Mouse (Mus musculus) natural killer cell, adult 2 months (primary cell): ENCODE results near the gene Gm44511.
A peak's percentile ranks its signal among the peaks of the same experiment; 100 is the strongest.
"Not testable (repeated sequence)": the region's sequence is repeated elsewhere in the genome, so short reads cannot be mapped to it uniquely, and the experiment has no call there.

Source experiments
- DNase-seq, 2 experiments: peaks; one replicate each; pipeline ENCODE4 v3.0.0; 2022; ENCODE audit warnings: low spot score in 2 of 2

Gene Gm44511

GRCm38 (mm10) chr6:128841327-128842089 is 15.4 kb upstream of the Gm44511 start:
- DNase-seq = no peak

GRCm38 (mm10) chr6:128840669-128841068 is 14.6 kb upstream of the Gm44511 start:
- not testable (repeated sequence) for DNase-seq

GRCm38 (mm10) chr6:128839921-128840320 is 13.8 kb upstream of the Gm44511 start:
- DNase-seq = no peak

- DNase-seq = peak; percentile 94 to 95
Measured at GRCm38 (mm10) chr6:128839266-128839771, 13.2 kb upstream of the Gm44511 start.

GRCm38 (mm10) chr6:128838342-128839265 is 12.5 kb upstream of the Gm44511 start:
- DNase-seq = peak; percentile 85 to 90

GRCm38 (mm10) chr6:128837454-128838341 is 11.6 kb upstream of the Gm44511 start:
- DNase-seq = no peak

- DNase-seq = no peak
Measured at GRCm38 (mm10) chr6:128836955-128837334, 10.8 kb upstream of the Gm44511 start.

- peak; percentile 78 to 91 for DNase-seq
Measured at GRCm38 (mm10) chr6:128836191-128836954, 10.3 kb upstream of the Gm44511 start.

- DNase-seq = peak in 1 of 2 experiments; percentile 43
Measured at GRCm38 (mm10) chr6:128835571-128835970, 9.5 kb upstream of the Gm44511 start.

GRCm38 (mm10) chr6:128833046-128833445 is 6.9 kb upstream of the Gm44511 start:
- no peak for DNase-seq

- DNase-seq = no peak
Measured at GRCm38 (mm10) chr6:128829837-128830236, 3.7 kb upstream of the Gm44511 start.

GRCm38 (mm10) chr6:128826781-128827180 is 666 bp upstream of the Gm44511 start:
- no peak for DNase-seq

- no peak for DNase-seq
Measured at GRCm38 (mm10) chr6:128818083-128818802, 7.9 kb downstream of the Gm44511 start.

- DNase-seq = peak; percentile 74 to 77
Measured at GRCm38 (mm10) chr6:128808532-128808931, 17.6 kb downstream of the Gm44511 start.

GRCm38 (mm10) chr6:128807021-128807420 is 19.1 kb downstream of the Gm44511 start:
- peak in 1 of 2 experiments; percentile 44 for DNase-seq

- DNase-seq = peak; percentile 72 to 75
Measured at GRCm38 (mm10) chr6:128804823-128805640, 21.1 kb downstream of the Gm44511 start.

GRCm38 (mm10) chr6:128802999-128803857 is 22.9 kb downstream of the Gm44511 start:
- peak; percentile 95 to 98 for DNase-seq

GRCm38 (mm10) chr6:128802557-128802956 is 23.6 kb downstream of the Gm44511 start:
- no peak for DNase-seq
